Mouse (Mus musculus): Measurements from ENCODE around the gene Gm7075. TPM values are rescaled to one million over a fixed set of nuclear protein-coding genes. Genes with fewer than 3 reads are reported as not detected.

Gm7075 gene
- polyA plus RNA-seq, 1 experiment from 2014 or later, result 0.63 TPM

GRCm38 (mm10) chr10:63382372-63383279 is 39.0 kb downstream of the Gm7075 start, which contains the start of gene Dnajc12:
Gene Dnajc12, plus strand, starts transcription at chr10:63382443.
- H3K9ac ChIP-seq (ENCODE audit: low read depth, low read length), result peak within 1 kb of the TSS; percentile 34
- H3K27ac ChIP-seq (ENCODE audit: low read depth, low read length), result no peak within 1 kb of the TSS
- no peaks in the 10 kb centered on the region; the same call in 1 of the 2 replicates for H3K27me3 ChIP-seq (ENCODE audit: control insufficient read depth, insufficient read depth, low read length)
- ATAC-seq (ENCODE audit: low FRiP score) (peak; percentile 92), DNase-seq (ENCODE audit: low spot score) (peak; percentile 95)
- H3K36me3 ChIP-seq (ENCODE audit: control insufficient read depth, insufficient read depth, low read length), result no peaks in the 10 kb centered on the region
- H3K4me3 ChIP-seq (ENCODE audit: low read depth, low read length), result peak within 1 kb of the TSS; percentile 42
- under 1% methylated on average over 28 of the region's 28 CpGs for WGBS
- peak within 1 kb of the TSS; percentile 78 for H3K4me2 ChIP-seq (replicated peaks; ENCODE audit: low read depth, low read length)
- no peaks in the 10 kb centered on the region for H3K9me3 ChIP-seq (ENCODE audit: control insufficient read depth, low read length)
- no peaks in the 10 kb centered on the region for H3K4me1 ChIP-seq (replicated peaks; ENCODE audit: control insufficient read depth, insufficient read depth, low read length)

GRCm38 (mm10) chr10:63381498-63382280 is 39.9 kb downstream of the Gm7075 start, which contains the start of gene Sirt1:
Gene Sirt1, minus strand, starts transcription at chr10:63381704.
- Histone ChIP-seq H3K4me3 (ENCODE audit: low read depth, low read length) (peak within 1 kb of the TSS; percentile 42), H3K4me2 (replicated peaks; ENCODE audit: low read depth, low read length) (peak within 1 kb of the TSS; percentile 78), H3K9ac (ENCODE audit: low read depth, low read length) (peak within 1 kb of the TSS; percentile 34), H3K27ac (ENCODE audit: low read depth, low read length) (no peak within 1 kb of the TSS), H3K27me3 (ENCODE audit: control insufficient read depth, insufficient read depth, low read length) (no peaks in the 10 kb centered on the region; the same call in 1 of the 2 replicates), H3K36me3 (ENCODE audit: control insufficient read depth, insufficient read depth, low read length) (no peaks in the 10 kb centered on the region), H3K9me3 (ENCODE audit: control insufficient read depth, low read length) (no peaks in the 10 kb centered on the region), H3K4me1 (replicated peaks; ENCODE audit: control insufficient read depth, insufficient read depth, low read length) (no peaks in the 10 kb centered on the region)
- no peak for ATAC-seq (ENCODE audit: low FRiP score)
- DNase-seq (ENCODE audit: low spot score), result peak; percentile 31
- 9% methylated on average over 24 of the region's 24 CpGs for WGBS

- ATAC-seq (ENCODE audit: low FRiP score) (no peak), DNase-seq (ENCODE audit: low spot score) (no peak)
- Histone ChIP-seq H3K36me3 (ENCODE audit: control insufficient read depth, insufficient read depth, low read length) (no peaks in the 10 kb centered on the region), H3K4me1 (replicated peaks; ENCODE audit: control insufficient read depth, insufficient read depth, low read length) (no peaks in the 10 kb centered on the region), H3K9ac (ENCODE audit: low read depth, low read length) (no peak overlapping the region), H3K27me3 (ENCODE audit: control insufficient read depth, insufficient read depth, low read length) (no peaks in the 10 kb centered on the region; the same call in 1 of the 2 replicates), H3K9me3 (ENCODE audit: control insufficient read depth, low read length) (no peaks in the 10 kb centered on the region), H3K27ac (ENCODE audit: low read depth, low read length) (no peak overlapping the region), H3K4me2 (replicated peaks; ENCODE audit: low read depth, low read length) (no peak overlapping the region), H3K4me3 (ENCODE audit: low read depth, low read length) (no peak overlapping the region)
- WGBS, result 79% methylated on average over 6 of the region's 6 CpGs
These were observed 42.5 kb downstream of the Gm7075 start for GRCm38 (mm10) chr10:63378948-63379680.

GRCm38 (mm10) chr10:63377468-63377867 is 44.1 kb downstream of the Gm7075 start:
- Histone ChIP-seq H3K4me1 (replicated peaks; ENCODE audit: control insufficient read depth, insufficient read depth, low read length) (no peaks in the 10 kb centered on the region), H3K36me3 (ENCODE audit: control insufficient read depth, insufficient read depth, low read length) (no peaks in the 10 kb centered on the region), H3K4me2 (replicated peaks; ENCODE audit: low read depth, low read length) (no peak overlapping the region), H3K9me3 (ENCODE audit: control insufficient read depth, low read length) (no peaks in the 10 kb centered on the region), H3K27me3 (ENCODE audit: control insufficient read depth, insufficient read depth, low read length) (no peaks in the 10 kb centered on the region; the same call in 1 of the 2 replicates), H3K9ac (ENCODE audit: low read depth, low read length) (no peak overlapping the region), H3K27ac (ENCODE audit: low read depth, low read length) (no peak overlapping the region), H3K4me3 (ENCODE audit: low read depth, low read length) (no peak overlapping the region)
- no peak; the same call in 1 of the 2 replicates for ATAC-seq (ENCODE audit: low FRiP score)
- DNase-seq (ENCODE audit: low spot score), result peak; percentile 75
- 23% methylated on average over 9 of the region's 9 CpGs for WGBS

GRCm38 (mm10) chr10:63376303-63376702 is 45.3 kb downstream of the Gm7075 start:
- Histone ChIP-seq H3K9ac (ENCODE audit: low read depth, low read length) (no peak overlapping the region), H3K36me3 (ENCODE audit: control insufficient read depth, insufficient read depth, low read length) (no peaks in the 10 kb centered on the region), H3K9me3 (ENCODE audit: control insufficient read depth, low read length) (no peaks in the 10 kb centered on the region), H3K4me2 (replicated peaks; ENCODE audit: low read depth, low read length) (no peak overlapping the region), H3K27me3 (ENCODE audit: control insufficient read depth, insufficient read depth, low read length) (no peaks in the 10 kb centered on the region; the same call in 1 of the 2 replicates), H3K4me1 (replicated peaks; ENCODE audit: control insufficient read depth, insufficient read depth, low read length) (no peaks in the 10 kb centered on the region), H3K4me3 (ENCODE audit: low read depth, low read length) (no peak overlapping the region), H3K27ac (ENCODE audit: low read depth, low read length) (no peak overlapping the region)
- 89% methylated on average over 5 of the region's 5 CpGs for WGBS
- DNase-seq (ENCODE audit: low spot score) (no peak), ATAC-seq (ENCODE audit: low FRiP score) (no peak)

Other genes with a start within 250 kb of the Gm7075 start
- gene Mypn, start 217.8 kb downstream of the Gm7075 start, polyA plus RNA-seq (2014; fragmentation: Nextera tagmentation; extraction: Ambion mirVana), result 0.09 and 0.10 TPM in 2 replicates
- 49.3 and 50.3 TPM in 2 replicates for gene Herc4, start 178.0 kb downstream of the Gm7075 start, polyA plus RNA-seq (2014; fragmentation: Nextera tagmentation; extraction: Ambion mirVana)
- gene Sirt1, start 40.1 kb downstream of the Gm7075 start, polyA plus RNA-seq (2014; fragmentation: Nextera tagmentation; extraction: Ambion mirVana), result 8.4 and 11.2 TPM in 2 replicates
- 12.5 and 19.6 TPM in 2 replicates for gene Dnajc12, start 39.3 kb downstream of the Gm7075 start, polyA plus RNA-seq (2014; fragmentation: Nextera tagmentation; extraction: Ambion mirVana)
- 0.42 TPM in 1 of 2 replicates, not detected in the other for gene Ctnna3, start 8.3 kb upstream of the Gm7075 start, polyA plus RNA-seq (2014; fragmentation: Nextera tagmentation; extraction: Ambion mirVana)

All from hindbrain, embryonic 11.5 days (tissue).